Mouse (Mus musculus) heart, adult 2 months (tissue): ENCODE measurements around the gene Cubn. TPM values are rescaled to one million over a fixed set of nuclear protein-coding genes. Genes with fewer than 3 reads are reported as not detected.

Experiments used
- DNase-seq, 2 experiments: peaks; one replicate each; pipeline ENCODE4 v3.0.0; 2021
- H3K27ac ChIP-seq: fragments of 200-600 bp; 2 replicates; pipeline ENCODE4 v1.8.1; 2022
- H3K27me3 ChIP-seq: fragments of 200-500 bp; 2 replicates; pipeline ENCODE4 v1.6.1; 2012; ENCODE audit warnings: mild to moderate bottlenecking, low read length, inconsistent platforms, mixed read lengths; ENCODE audit not compliant: control insufficient read depth, insufficient read depth
- H3K36me3 ChIP-seq: fragments of 200-500 bp; 2 replicates; pipeline ENCODE4 v1.6.1; 2012; ENCODE audit warnings: low read length, inconsistent platforms; ENCODE audit not compliant: control insufficient read depth, insufficient read depth
- H3K4me1 ChIP-seq: fragments of 200-500 bp; 2 replicates; pipeline ENCODE4 v1.6.1; 2011; ENCODE audit warnings: low read length; ENCODE audit not compliant: control insufficient read depth, insufficient read depth
- H3K4me3 ChIP-seq: fragments of 200-600 bp; 2 replicates; pipeline ENCODE4 v1.8.1; 2022
- H3K79me2 ChIP-seq: fragments of 200-500 bp; replicated peaks from 2 replicates; pipeline ENCODE4 v1.6.1; 2012; ENCODE audit warnings: mild to moderate bottlenecking, inconsistent platforms, low read length, moderate library complexity, mixed read lengths; ENCODE audit not compliant: control insufficient read depth, insufficient read depth
- H3K9ac ChIP-seq: fragments of 200-500 bp; 2 replicates; pipeline ENCODE4 v1.6.1; 2012; ENCODE audit warnings: low read depth, mild to moderate bottlenecking, control low read depth, inconsistent platforms, low read length, mixed read lengths
- CTCF ChIP-seq: fragments of 200-600 bp; IDR thresholded peaks from 2 replicates; pipeline ENCODE4 v1.8.1; 2022; ENCODE audit warnings: antibody characterized with exemption, mild to moderate bottlenecking, moderate library complexity
- EP300 ChIP-seq: fragments of 200-500 bp; IDR thresholded peaks from 2 replicates; pipeline ENCODE4 v1.6.1; 2011; ENCODE audit warnings: low read depth, low read length, control low read depth; ENCODE audit not compliant: insufficient read depth
- POLR2A ChIP-seq: fragments of 200-500 bp; IDR thresholded peaks from 2 replicates; pipeline ENCODE4 v1.6.1; 2011; ENCODE audit warnings: mild to moderate bottlenecking, low read depth, low read length, control low read depth; ENCODE audit not compliant: insufficient read depth
- WGBS: fragments of 180-500 bp; shearing (Covaris S2); methylation state at CpG from one replicate; pipeline ENCODE4 v1.1.7; 2018; 5-methylcytosine and 5-hydroxymethylcytosine counted together
- intact Hi-C: fragments of 180-260 bp; cut with DNase I; formaldehyde crosslinking; loops from one replicate; pipeline ENCODE4 v1.15.1; 2025
- polyA plus RNA-seq: library from polyadenylated mRNA; depleted of rRNA; stranded (reverse); fragments of >200 nt; gene quantifications from 2 replicates; pipeline ENCODE4 v1.2.3, GENCODE M21; 2012
- total RNA-seq, 2 experiments: library from RNA; stranded (reverse); gene quantifications; 2 replicates each; pipeline ENCODE4 v1.2.3; 2021

The Cubn gene
- total and polyA plus RNA-seq, 3 experiments = 0.27 to 1.1 (median 0.81) TPM

GRCm38 (mm10) chr2:13372825-13373224 lies 118.8 kb downstream of the Cubn start:
- Histone ChIP-seq H3K27me3 (no peaks in the 10 kb centered on the region), H3K79me2 (no peaks in the 10 kb centered on the region), H3K4me3 (no peak overlapping the region), H3K4me1 (peaks cover 14% of the 10 kb centered on the region), H3K36me3 (peaks cover 5% of the 10 kb centered on the region), H3K27ac (peak overlapping the region; percentile 87), H3K9ac (no peak overlapping the region)
- 66% methylated on average over 3 of the region's 3 CpGs for WGBS
- TF ChIP-seq POLR2A = no peak
- no peak for TF ChIP-seq EP300
- no peak for TF ChIP-seq CTCF
- intact Hi-C loops = loop anchor here (5.0 kb wide), 2 partner anchors 39 to 199 kb away; partner anchors contain the start of gene Vim
- no peak for DNase-seq

GRCm38 (mm10) chr2:13372256-13372824 lies 119.3 kb downstream of the Cubn start:
- DNase-seq = peak; percentile 53 to 75
- no peaks in the 10 kb centered on the region for H3K27me3 ChIP-seq
- WGBS = 13% methylated on average over 5 of the region's 5 CpGs
- no peak overlapping the region for H3K4me3 ChIP-seq
- H3K79me2 ChIP-seq = no peaks in the 10 kb centered on the region
- H3K27ac ChIP-seq = peak overlapping the region; percentile 87
- H3K36me3 ChIP-seq = peaks cover 5% of the 10 kb centered on the region
- H3K9ac ChIP-seq = no peak overlapping the region
- H3K4me1 ChIP-seq = peaks cover 14% of the 10 kb centered on the region
- intact Hi-C loops = loop anchor here (5.0 kb wide), 2 partner anchors 40 to 200 kb away; partner anchors contain the start of gene Vim
- 0 out of 2 replicates have a peak, but pooled peaks have one; percentile 49 for TF ChIP-seq EP300
- no peak for TF ChIP-seq CTCF
- TF ChIP-seq POLR2A = no peak

GRCm38 (mm10) chr2:13371797-13372170 lies 119.8 kb downstream of the Cubn start:
- Histone ChIP-seq H3K4me3 (no peak overlapping the region), H3K27ac (peak overlapping the region; percentile 87), H3K9ac (no peak overlapping the region), H3K36me3 (peaks cover 5% of the 10 kb centered on the region), H3K27me3 (no peaks in the 10 kb centered on the region), H3K4me1 (peaks cover 14% of the 10 kb centered on the region), H3K79me2 (no peaks in the 10 kb centered on the region)
- WGBS = 3% methylated on average over 4 of the region's 4 CpGs
- intact Hi-C loops = loop anchor here (2.0 to 5.0 kb wide), 3 partner anchors 13 to 201 kb away; partner anchors contain the start of gene Vim
- TF ChIP-seq CTCF = no peak
- 0 out of 2 replicates have a peak, but pooled peaks have one; percentile 13 for TF ChIP-seq POLR2A
- DNase-seq = peak; percentile 53 to 54

GRCm38 (mm10) chr2:13371072-13371796 lies 120.4 kb downstream of the Cubn start:
- no peaks in the 10 kb centered on the region for H3K27me3 ChIP-seq
- TF ChIP-seq POLR2A (no peak), EP300 (no peak), CTCF (no peak)
- no peak overlapping the region for H3K4me3 ChIP-seq
- DNase-seq = no peak
- H3K27ac ChIP-seq = peak overlapping the region; percentile 87
- no peaks in the 10 kb centered on the region for H3K79me2 ChIP-seq
- intact Hi-C loops = loop anchor here (2.0 to 5.0 kb wide), 3 partner anchors 14 to 201 kb away; partner anchors contain the start of gene Vim
- peaks cover 5% of the 10 kb centered on the region for H3K36me3 ChIP-seq
- 42% methylated on average over 10 of the region's 10 CpGs for WGBS
- H3K9ac ChIP-seq = no peak overlapping the region
- peaks cover 14% of the 10 kb centered on the region for H3K4me1 ChIP-seq

- Histone ChIP-seq H3K4me1 (peaks cover 14% of the 10 kb centered on the region), H3K36me3 (peaks cover 5% of the 10 kb centered on the region), H3K4me3 (no peak overlapping the region), H3K27me3 (no peaks in the 10 kb centered on the region), H3K79me2 (no peaks in the 10 kb centered on the region), H3K27ac (peak overlapping the region; percentile 87), H3K9ac (no peak overlapping the region)
- WGBS = 75% methylated on average over 2 of the region's 2 CpGs
- TF ChIP-seq POLR2A (no peak), EP300 (no peak), CTCF (no peak)
- no peak for DNase-seq
- intact Hi-C loops = loop anchor here (2.0 to 5.0 kb wide), 3 partner anchors 14 to 202 kb away; partner anchors contain the start of gene Vim
Observed at GRCm38 (mm10) chr2:13370556-13370955, 121.1 kb downstream of the Cubn start.

- intact Hi-C loops = loop anchor here (5.0 kb wide), 2 partner anchors 36 to 76 kb away; no protein-coding TSS in a partner anchor
- peaks cover 5% of the 10 kb centered on the region for H3K36me3 ChIP-seq
- H3K27ac ChIP-seq = no peak overlapping the region
- no peak overlapping the region for H3K4me3 ChIP-seq
- WGBS = 71% methylated on average over 3 of the region's 3 CpGs
- H3K4me1 ChIP-seq = peaks cover 14% of the 10 kb centered on the region
- H3K79me2 ChIP-seq = no peaks in the 10 kb centered on the region
- no peak overlapping the region for H3K9ac ChIP-seq
- no peak for DNase-seq
- TF ChIP-seq POLR2A = no peak
- TF ChIP-seq CTCF = no peak
- no peak for TF ChIP-seq EP300
- H3K27me3 ChIP-seq = no peaks in the 10 kb centered on the region
Observed at GRCm38 (mm10) chr2:13368517-13368916, 123.1 kb downstream of the Cubn start.
